Mouse (Mus musculus) intestine, postnatal 0 days (tissue): ENCODE measurements at regions not wholly inside any gene's neighbourhood (a gene's known extent, or its start where the extent isn't known, plus 50 kb on each side); places are given as distances from the start of the nearest gene placed in this dataset.
A peak's percentile ranks its signal among the peaks of the same experiment; 100 is the strongest.

Experiments used
- ATAC-seq: fragments of 200-750 bp; cut with Nextera tagmentation; 2 replicates; pipeline ENCODE4 v1.8.0; 2017; ENCODE audit warnings: mild to moderate bottlenecking, moderate TSS enrichment, moderate library complexity
- H3K27ac ChIP-seq: fragments of 300-500 bp; sonication (generic); 2 replicates; pipeline ENCODE4 v1.5.1; 2014; ENCODE audit warnings: mild to moderate bottlenecking, low read depth, low read length, moderate library complexity
- H3K27me3 ChIP-seq: fragments of 300-500 bp; sonication (generic); replicated peaks from 2 replicates; pipeline ENCODE4 v1.6.1; 2014; ENCODE audit warnings: low read length, mixed read lengths; ENCODE audit not compliant: control insufficient read depth, insufficient read depth
- H3K36me3 ChIP-seq: fragments of 300-500 bp; sonication (generic); 2 replicates; pipeline ENCODE4 v1.6.1; 2014; ENCODE audit warnings: mild to moderate bottlenecking, moderate library complexity; ENCODE audit not compliant: control insufficient read depth, insufficient read depth
- H3K4me1 ChIP-seq: fragments of 300-500 bp; sonication (generic); replicated peaks from 2 replicates; pipeline ENCODE4 v1.6.1; 2014; ENCODE audit warnings: antibody characterized with exemption, low read length, mixed read lengths; ENCODE audit not compliant: control insufficient read depth, insufficient read depth
- H3K4me2 ChIP-seq: fragments of 300-500 bp; sonication (generic); replicated peaks from 2 replicates; pipeline ENCODE4 v1.6.1; 2014; ENCODE audit warnings: low read depth, mild to moderate bottlenecking, moderate library complexity
- H3K4me3 ChIP-seq: fragments of 300-500 bp; sonication (generic); 2 replicates; pipeline ENCODE4 v1.5.1; 2014; ENCODE audit warnings: low read depth, low read length
- H3K9ac ChIP-seq: fragments of 300-500 bp; sonication (generic); 2 replicates; pipeline ENCODE4 v1.6.1; 2014; ENCODE audit warnings: mild to moderate bottlenecking, low read depth, low read length
- H3K9me3 ChIP-seq: fragments of 300-500 bp; sonication (generic); 2 replicates; pipeline ENCODE4 v1.6.1; 2016; ENCODE audit warnings: mixed run types; ENCODE audit not compliant: control insufficient read depth
- CTCF ChIP-seq: sonication (generic); IDR thresholded peaks from 2 replicates; pipeline ENCODE4 v1.5.1; 2016; ENCODE audit warnings: low read depth, mild to moderate bottlenecking, control low read depth, antibody characterized with exemption, moderate library complexity
- whole genome bisulfite sequencing: fragments of 180-500 bp; shearing (Covaris S2); extraction: QIAGEN DNeasy Blood & Tissue Kit; methylation state at CpG from one replicate; pipeline ENCODE4 v1.1.7; 2014; 5-methylcytosine and 5-hydroxymethylcytosine counted together

- TF ChIP-seq CTCF: no peak
- no peak overlapping the region for H3K9ac ChIP-seq
- no peak overlapping the region for H3K4me2 ChIP-seq
- no peak for ATAC-seq
- 96% methylated on average over 3 of the region's 3 CpGs for WGBS
- H3K4me3 ChIP-seq: no peak overlapping the region
- H3K9me3 ChIP-seq: no peaks in the 10 kb centered on the region
- no peaks in the 10 kb centered on the region for H3K4me1 ChIP-seq
- no peak overlapping the region for H3K27ac ChIP-seq
- H3K36me3 ChIP-seq: no peaks in the 10 kb centered on the region
- no peaks in the 10 kb centered on the region for H3K27me3 ChIP-seq
Observed at GRCm38 (mm10) chr7:129689464-129689863, 97.8 kb downstream of the Wdr11 start.

GRCm38 (mm10) chr7:129690868-129691267 is 99.2 kb downstream of the Wdr11 start:
- no peak for TF ChIP-seq CTCF
- H3K4me2 ChIP-seq: no peak overlapping the region
- H3K4me3 ChIP-seq: no peak overlapping the region
- H3K9ac ChIP-seq: no peak overlapping the region
- no peaks in the 10 kb centered on the region for H3K9me3 ChIP-seq
- 81% methylated on average over 6 of the region's 6 CpGs for WGBS
- H3K27ac ChIP-seq: no peak overlapping the region
- H3K4me1 ChIP-seq: no peaks in the 10 kb centered on the region
- no peaks in the 10 kb centered on the region for H3K36me3 ChIP-seq
- ATAC-seq: no peak
- no peaks in the 10 kb centered on the region for H3K27me3 ChIP-seq

- Histone ChIP-seq H3K27me3 (no peaks in the 10 kb centered on the region), H3K27ac (no peak overlapping the region), H3K4me2 (no peak overlapping the region), H3K4me1 (no peaks in the 10 kb centered on the region), H3K9me3 (no peaks in the 10 kb centered on the region), H3K9ac (no peak overlapping the region), H3K36me3 (no peaks in the 10 kb centered on the region), H3K4me3 (no peak overlapping the region)
- WGBS: 59% methylated on average over 3 of the region's 3 CpGs
- no peak for ATAC-seq
- TF ChIP-seq CTCF: no peak
Observed at GRCm38 (mm10) chr7:129691619-129692071, 100.0 kb downstream of the Wdr11 start.

GRCm38 (mm10) chr7:129693635-129694034 is 102.0 kb downstream of the Wdr11 start:
- Histone ChIP-seq H3K4me1 (no peaks in the 10 kb centered on the region), H3K4me3 (no peak overlapping the region), H3K36me3 (no peaks in the 10 kb centered on the region), H3K9ac (no peak overlapping the region), H3K9me3 (no peaks in the 10 kb centered on the region), H3K27me3 (no peaks in the 10 kb centered on the region), H3K4me2 (no peak overlapping the region), H3K27ac (no peak overlapping the region)
- TF ChIP-seq CTCF: no peak
- ATAC-seq: peak; percentile 56
- 53% methylated on average over 9 of the region's 9 CpGs for WGBS

GRCm38 (mm10) chr7:129694168-129694567 is 102.5 kb downstream of the Wdr11 start:
- Histone ChIP-seq H3K27ac (no peak overlapping the region), H3K9me3 (no peaks in the 10 kb centered on the region), H3K36me3 (no peaks in the 10 kb centered on the region), H3K9ac (no peak overlapping the region), H3K27me3 (no peaks in the 10 kb centered on the region), H3K4me3 (no peak overlapping the region), H3K4me2 (no peak overlapping the region), H3K4me1 (no peaks in the 10 kb centered on the region)
- no peak for ATAC-seq
- no peak for TF ChIP-seq CTCF

- Histone ChIP-seq H3K4me1 (no peaks in the 10 kb centered on the region), H3K27ac (no peak overlapping the region), H3K36me3 (no peaks in the 10 kb centered on the region), H3K9ac (no peak overlapping the region), H3K4me3 (no peak overlapping the region), H3K27me3 (no peaks in the 10 kb centered on the region), H3K9me3 (no peaks in the 10 kb centered on the region), H3K4me2 (no peak overlapping the region)
- no peak for ATAC-seq
- WGBS: 76% methylated on average over 5 of the region's 5 CpGs
- no peak for TF ChIP-seq CTCF
Observed at GRCm38 (mm10) chr7:129699931-129700570, 108.4 kb downstream of the Wdr11 start.

- no peak overlapping the region for H3K4me2 ChIP-seq
- no peak overlapping the region for H3K9ac ChIP-seq
- 66% methylated on average over 6 of the region's 6 CpGs for WGBS
- no peaks in the 10 kb centered on the region for H3K4me1 ChIP-seq
- no peaks in the 10 kb centered on the region for H3K36me3 ChIP-seq
- H3K27me3 ChIP-seq: no peaks in the 10 kb centered on the region
- no peak for TF ChIP-seq CTCF
- no peak overlapping the region for H3K27ac ChIP-seq
- no peak for ATAC-seq
- no peaks in the 10 kb centered on the region for H3K9me3 ChIP-seq
- no peak overlapping the region for H3K4me3 ChIP-seq
Observed at GRCm38 (mm10) chr7:129727559-129727958, 135.9 kb downstream of the Wdr11 start.
